Mouse (Mus musculus) adrenal gland, adult 2 months (tissue): ENCODE results near the gene Elovl5. TPM values are rescaled to one million over a fixed set of nuclear protein-coding genes. Genes with fewer than 3 reads are reported as not detected.
A peak's percentile ranks its signal among the peaks of the same experiment; 100 is the strongest.

Source experiments
- DNase-seq: peaks from one replicate; pipeline ENCODE4 v3.0.0; 2021
- polyA plus RNA-seq: library from polyadenylated mRNA; depleted of rRNA; stranded (reverse); fragments of >200 nt; gene quantifications from 2 replicates; pipeline ENCODE4 v1.2.3, GENCODE M21; 2012
- total RNA-seq, 2 experiments: library from RNA; stranded (reverse); gene quantifications; 2 replicates each; pipeline ENCODE4 v1.2.3; 2021

The Elovl5 gene
- total and polyA plus RNA-seq, 3 experiments: 254 to 1,131 (median 490) TPM

GRCm38 (mm10) chr9:77995235-77995634, 78.1 kb downstream of the Elovl5 start:
- no peak for DNase-seq

- no peak for DNase-seq
Observed at GRCm38 (mm10) chr9:78000586-78001500, 83.7 kb downstream of the Elovl5 start.

GRCm38 (mm10) chr9:78003278-78003677, 86.1 kb downstream of the Elovl5 start:
- peak; percentile 32 for DNase-seq

GRCm38 (mm10) chr9:78005481-78005880, 88.3 kb downstream of the Elovl5 start:
- DNase-seq: no peak

- peak; percentile 94 for DNase-seq
Observed at GRCm38 (mm10) chr9:78006209-78007001, 89.2 kb downstream of the Elovl5 start.

- DNase-seq: no peak
Observed at GRCm38 (mm10) chr9:78009382-78009781, 92.2 kb downstream of the Elovl5 start.

GRCm38 (mm10) chr9:78010187-78010586, 93.0 kb downstream of the Elovl5 start:
- DNase-seq: no peak

- DNase-seq: no peak
Observed at GRCm38 (mm10) chr9:78010707-78011106, 93.5 kb downstream of the Elovl5 start.

GRCm38 (mm10) chr9:78012066-78012465, 94.9 kb downstream of the Elovl5 start:
- no peak for DNase-seq

- no peak for DNase-seq
Observed at GRCm38 (mm10) chr9:78012681-78013080, 95.5 kb downstream of the Elovl5 start.

- DNase-seq: no peak
Observed at GRCm38 (mm10) chr9:78013813-78014212, 96.6 kb downstream of the Elovl5 start.

GRCm38 (mm10) chr9:78015816-78016215, 98.7 kb downstream of the Elovl5 start:
- no peak for DNase-seq

GRCm38 (mm10) chr9:78016288-78016687, 99.1 kb downstream of the Elovl5 start:
- no peak for DNase-seq

- DNase-seq: no peak
Observed at GRCm38 (mm10) chr9:78021256-78021655, 104.1 kb downstream of the Elovl5 start.

- DNase-seq: peak; percentile 75
Observed at GRCm38 (mm10) chr9:78022187-78022945, 105.2 kb downstream of the Elovl5 start.

GRCm38 (mm10) chr9:78024823-78025222, 107.7 kb downstream of the Elovl5 start:
- DNase-seq: peak; percentile 40

GRCm38 (mm10) chr9:78027099-78027498, 109.9 kb downstream of the Elovl5 start:
- peak; percentile 76 for DNase-seq

GRCm38 (mm10) chr9:78030835-78031456, 113.8 kb downstream of the Elovl5 start:
- DNase-seq: no peak

GRCm38 (mm10) chr9:78032930-78033329, 115.8 kb downstream of the Elovl5 start:
- no peak for DNase-seq
